In the genomic region with DNA sequence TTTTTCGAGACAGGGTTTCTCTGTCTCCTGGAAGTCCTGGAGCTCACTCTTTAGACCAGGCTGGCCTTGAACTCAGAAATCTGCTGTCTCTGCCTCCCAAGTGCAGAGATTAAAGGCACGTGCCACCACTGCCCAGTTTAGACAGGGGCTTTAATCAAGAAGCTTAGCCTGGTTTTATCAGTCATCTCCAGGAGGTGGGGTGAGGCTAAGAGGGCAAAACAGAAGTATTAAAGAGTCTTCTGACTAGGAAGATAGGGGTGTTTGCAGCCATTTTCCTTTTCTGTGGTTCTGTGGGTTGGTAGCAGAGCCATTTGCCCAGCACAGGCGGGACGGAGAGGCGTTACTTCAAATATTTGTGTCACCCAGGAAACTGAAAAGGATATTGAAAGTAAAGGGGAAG, we compare ENCODE assay signal across 8 mouse cellular contexts. TPM values are rescaled to one million over a fixed set of nuclear protein-coding genes. Genes with fewer than 3 reads are reported as not detected.
A peak's percentile ranks its signal among the peaks of the same experiment; 100 is the strongest.
DNase-seq lines count a peak whose midpoint lies in the region; ATAC-seq and TF ChIP-seq lines count a peak whose summit lies in the region.

No protein-coding gene starts in this region.

- H3K9me3 ChIP-seq in hindbrain, embryonic 10.5 days, result no peaks in the 10 kb centered on the region
- no peaks in the 10 kb centered on the region for H3K9me3 ChIP-seq in hindbrain, embryonic 11.5 days (ENCODE audit: control insufficient read depth, low read length)
- H3K9me3 ChIP-seq in E14TG2a.4 (ENCODE audit: low read length), result no peaks in the 10 kb centered on the region
- H3K9me3 ChIP-seq in liver, embryonic 13.5 days (replicated peaks), result no peaks in the 10 kb centered on the region

- no peak overlapping the region for H3K9ac ChIP-seq in hindbrain, embryonic 11.5 days (ENCODE audit: low read depth, low read length)
- H3K9ac ChIP-seq in liver, embryonic 13.5 days, result peak overlapping the region; percentile 96

- no peak for ATAC-seq in hindbrain, embryonic 11.5 days (ENCODE audit: low FRiP score)
- ATAC-seq in liver, embryonic 13.5 days (ENCODE audit: low read depth), result peak; percentile 2; the same call in 1 of the 2 replicates
- ATAC-seq in CD4-positive, CD25-positive, alpha-beta regulatory T cell, adult 4 months, result no peak

- H3K4me1 ChIP-seq in hindbrain, embryonic 10.5 days (replicated peaks), result peaks cover 84% of the 10 kb centered on the region
- peaks cover 10% of the 10 kb centered on the region; the same call in 1 of the 2 replicates for H3K4me1 ChIP-seq in hindbrain, embryonic 11.5 days (replicated peaks; ENCODE audit: control insufficient read depth, insufficient read depth, low read length)
- peaks cover 75% of the 10 kb centered on the region for H3K4me1 ChIP-seq in E14TG2a.4 (replicated peaks; ENCODE audit: low read depth, low read length)
- H3K4me1 ChIP-seq in embryonic fibroblast, embryonic 13.5 days (ENCODE audit: control insufficient read depth, insufficient read depth, low read length), result peaks cover 8% of the 10 kb centered on the region; the same call in 1 of the 2 replicates
- peaks cover 83% of the 10 kb centered on the region for H3K4me1 ChIP-seq in liver, embryonic 13.5 days (replicated peaks)

- H3K36me3 ChIP-seq in hindbrain, embryonic 10.5 days, result peaks cover 33% of the 10 kb centered on the region
- no peaks in the 10 kb centered on the region for H3K36me3 ChIP-seq in hindbrain, embryonic 11.5 days (ENCODE audit: control insufficient read depth, insufficient read depth, low read length)
- peaks cover 60% of the 10 kb centered on the region for H3K36me3 ChIP-seq in E14TG2a.4 (ENCODE audit: insufficient read depth, low read length)
- peaks cover 27% of the 10 kb centered on the region for H3K36me3 ChIP-seq in liver, embryonic 13.5 days

- no peak for TF ChIP-seq CTCF in E14TG2a.4 (conservative IDR thresholded peaks at IDR 0.05; ENCODE audit: low read length)
- TF ChIP-seq CTCF in embryonic fibroblast, embryonic 13.5 days (IDR thresholded peaks at IDR 0.05; ENCODE audit: borderline replicate concordance, insufficient read depth, low read length), result no peak

- peak overlapping the region; percentile 98; the same call in 1 of the 2 replicates for H3K27ac ChIP-seq in hindbrain, embryonic 10.5 days
- no peak overlapping the region; the same call in 1 of the 2 replicates for H3K27ac ChIP-seq in hindbrain, embryonic 11.5 days (ENCODE audit: low read depth, low read length)
- peak overlapping the region; percentile 70; the same call in 1 of the 2 replicates for H3K27ac ChIP-seq in embryonic fibroblast, embryonic 13.5 days (ENCODE audit: insufficient read depth, low read length)
- H3K27ac ChIP-seq in liver, embryonic 13.5 days, result peak overlapping the region; percentile 98

- WGBS in hindbrain, embryonic 10.5 days, result 88% methylated on average over 5 of the region's 5 CpGs
- WGBS in hindbrain, embryonic 11.5 days, result 76% methylated on average over 5 of the region's 5 CpGs
- WGBS in liver, embryonic 13.5 days (ENCODE audit: insufficient replicate concordance), result 9% methylated on average over 5 of the region's 5 CpGs

- no peak overlapping the region for H3K4me2 ChIP-seq in hindbrain, embryonic 11.5 days (replicated peaks; ENCODE audit: low read depth, low read length)
- H3K4me2 ChIP-seq in liver, embryonic 13.5 days, result peak overlapping the region; percentile 99

- no peak for TF ChIP-seq POLR2A in embryonic fibroblast, embryonic 13.5 days (IDR thresholded peaks at IDR 0.05; ENCODE audit: low read depth, low read length)

- DNase-seq in hindbrain, embryonic 10.5 days (ENCODE audit: low spot score), result no peak
- no peak for DNase-seq in hindbrain, embryonic 11.5 days (ENCODE audit: low spot score)
- DNase-seq in liver, embryonic 13.5 days, result peak; percentile 78
- DNase-seq in urinary bladder, postnatal 10 days (ENCODE audit: low spot score), result no peak
- no peak for DNase-seq in adrenal gland, postnatal 4 days (ENCODE audit: low spot score in 2 of 2)

- H3K27me3 ChIP-seq in hindbrain, embryonic 10.5 days (ENCODE audit: insufficient read depth, poor library complexity, severe bottlenecking), result no peaks in the 10 kb centered on the region
- no peaks in the 10 kb centered on the region for H3K27me3 ChIP-seq in hindbrain, embryonic 11.5 days (ENCODE audit: control insufficient read depth, insufficient read depth, low read length)
- H3K27me3 ChIP-seq in E14TG2a.4 (ENCODE audit: insufficient read depth, low read length), result no peaks in the 10 kb centered on the region; the same call in 1 of the 2 replicates
- no peaks in the 10 kb centered on the region for H3K27me3 ChIP-seq in liver, embryonic 13.5 days

- H3K4me3 ChIP-seq in hindbrain, embryonic 10.5 days, result peak overlapping the region; percentile 76; the same call in 1 of the 2 replicates
- no peak overlapping the region for H3K4me3 ChIP-seq in hindbrain, embryonic 11.5 days (ENCODE audit: low read depth, low read length)
- H3K4me3 ChIP-seq in E14TG2a.4 (replicated peaks; ENCODE audit: low read length), result peak overlapping the region; percentile 100
- H3K4me3 ChIP-seq in embryonic fibroblast, embryonic 13.5 days (ENCODE audit: insufficient read depth, low read length), result no peak overlapping the region
- H3K4me3 ChIP-seq in liver, embryonic 13.5 days (replicated peaks), result peak overlapping the region; percentile 99

RNA-seq across cellular contexts. Expression of gene Nutf2, which starts 1.1 kb away (rescaled TPM):
- polyA plus RNA-seq in hindbrain, embryonic 10.5 days (2016; fragmentation: Nextera tagmentation; extraction: Ambion mirVana), result 364 and 407 TPM in 2 replicates
- 256 and 278 TPM in 2 replicates for polyA plus RNA-seq in hindbrain, embryonic 11.5 days (2014; fragmentation: Nextera tagmentation; extraction: Ambion mirVana)
- 90.4 and 119 TPM in 2 replicates for polyA plus RNA-seq in embryonic fibroblast, embryonic 13.5 days (2011; ENCODE audit: insufficient read length, low read depth, missing spikeins)
- 152 and 192 TPM in 2 replicates for polyA plus RNA-seq in liver, embryonic 13.5 days (2015; fragmentation: Nextera tagmentation; extraction: Ambion mirVana)
- 10 to 100 TPM; 53.1 to 57.4 TPM for total RNA-seq in adrenal gland, postnatal 4 days (2021)
- 10 to 100 TPM in 1 of 2 experiments, 1 to 10 TPM in 1; 9.9 to 48.7 TPM for polyA plus RNA-seq in CD4-positive, CD25-positive, alpha-beta regulatory T cell, adult 4 months (2017; shearing (Covaris generic))

RNA-seq across cellular contexts. Expression of gene Thap11, which starts 4.4 kb away (rescaled TPM):
- polyA plus RNA-seq in hindbrain, embryonic 10.5 days (2016; fragmentation: Nextera tagmentation; extraction: Ambion mirVana), result 78.3 and 83.5 TPM in 2 replicates
- polyA plus RNA-seq in hindbrain, embryonic 11.5 days (2014; fragmentation: Nextera tagmentation; extraction: Ambion mirVana), result 60.5 and 66.7 TPM in 2 replicates
- 22.1 and 22.6 TPM in 2 replicates for polyA plus RNA-seq in embryonic fibroblast, embryonic 13.5 days (2011; ENCODE audit: insufficient read length, low read depth, missing spikeins)
- polyA plus RNA-seq in liver, embryonic 13.5 days (2015; fragmentation: Nextera tagmentation; extraction: Ambion mirVana), result 38.2 and 40.7 TPM in 2 replicates
- total RNA-seq in adrenal gland, postnatal 4 days (2021), result 10 to 100 TPM; 40.0 to 42.2 TPM
- 1 to 10 TPM; 4.5 to 6.0 TPM for polyA plus RNA-seq in CD4-positive, CD25-positive, alpha-beta regulatory T cell, adult 4 months (2017; shearing (Covaris generic))

RNA-seq across cellular contexts. Expression of gene Cenpt, which starts 6.2 kb away (rescaled TPM):
- polyA plus RNA-seq in hindbrain, embryonic 10.5 days (2016; fragmentation: Nextera tagmentation; extraction: Ambion mirVana), result 55.2 and 58.1 TPM in 2 replicates
- polyA plus RNA-seq in hindbrain, embryonic 11.5 days (2014; fragmentation: Nextera tagmentation; extraction: Ambion mirVana), result 55.4 TPM in 2 replicates
- 35.4 and 40.3 TPM in 2 replicates for polyA plus RNA-seq in embryonic fibroblast, embryonic 13.5 days (2011; ENCODE audit: insufficient read length, low read depth, missing spikeins)
- 21.5 and 22.3 TPM in 2 replicates for polyA plus RNA-seq in liver, embryonic 13.5 days (2015; fragmentation: Nextera tagmentation; extraction: Ambion mirVana)
- total RNA-seq in adrenal gland, postnatal 4 days (2021), result 10 to 100 TPM; 15.9 to 21.7 TPM
- polyA plus RNA-seq in CD4-positive, CD25-positive, alpha-beta regulatory T cell, adult 4 months (2017; shearing (Covaris generic)), result 10 to 100 TPM; 14.1 to 23.3 TPM

RNA-seq across cellular contexts. Expression of gene Edc4, which starts 21.4 kb away (rescaled TPM):
- 72.4 and 75.8 TPM in 2 replicates for polyA plus RNA-seq in hindbrain, embryonic 10.5 days (2016; fragmentation: Nextera tagmentation; extraction: Ambion mirVana)
- 31.9 and 32.6 TPM in 2 replicates for polyA plus RNA-seq in hindbrain, embryonic 11.5 days (2014; fragmentation: Nextera tagmentation; extraction: Ambion mirVana)
- 45.5 and 51.8 TPM in 2 replicates for polyA plus RNA-seq in embryonic fibroblast, embryonic 13.5 days (2011; ENCODE audit: insufficient read length, low read depth, missing spikeins)
- polyA plus RNA-seq in liver, embryonic 13.5 days (2015; fragmentation: Nextera tagmentation; extraction: Ambion mirVana), result 17.3 and 18.5 TPM in 2 replicates
- 10 to 100 TPM; 50.3 to 51.3 TPM for total RNA-seq in adrenal gland, postnatal 4 days (2021)
- 10 to 100 TPM; 30.2 to 66.0 TPM for polyA plus RNA-seq in CD4-positive, CD25-positive, alpha-beta regulatory T cell, adult 4 months (2017; shearing (Covaris generic))

RNA-seq across cellular contexts. Expression of gene Tsnaxip1, which starts 31.8 kb away (rescaled TPM):
- polyA plus RNA-seq in hindbrain, embryonic 10.5 days (2016; fragmentation: Nextera tagmentation; extraction: Ambion mirVana), result 0.51 and 1.8 TPM in 2 replicates
- polyA plus RNA-seq in hindbrain, embryonic 11.5 days (2014; fragmentation: Nextera tagmentation; extraction: Ambion mirVana), result 1.2 and 1.4 TPM in 2 replicates
- polyA plus RNA-seq in embryonic fibroblast, embryonic 13.5 days (2011; ENCODE audit: insufficient read length, low read depth, missing spikeins), result not detected in 2 replicates
- polyA plus RNA-seq in liver, embryonic 13.5 days (2015; fragmentation: Nextera tagmentation; extraction: Ambion mirVana), result 0.06 and 0.08 TPM in 2 replicates
- total RNA-seq in adrenal gland, postnatal 4 days (2021), result not detected
- under 1 TPM in 1 of 2 experiments, not detected in 1; 0.19 TPM for polyA plus RNA-seq in CD4-positive, CD25-positive, alpha-beta regulatory T cell, adult 4 months (2017; shearing (Covaris generic))

Comparison
In these comparisons a context has a peak if more than half of its experiments do, and no peak if none do; other contexts are left out.
1. H3K4me3 ChIP-seq: peak in hindbrain, embryonic 10.5 days (single experiment), E14TG2a.4 (single experiment) and liver, embryonic 13.5 days (single experiment); none in hindbrain, embryonic 11.5 days (single experiment) and embryonic fibroblast, embryonic 13.5 days (single experiment).